Mouse (Mus musculus): ENCODE results near the gene Habp2.
A peak's percentile ranks its signal among the peaks of the same experiment; 100 is the strongest.

The Habp2 gene

DNA sequence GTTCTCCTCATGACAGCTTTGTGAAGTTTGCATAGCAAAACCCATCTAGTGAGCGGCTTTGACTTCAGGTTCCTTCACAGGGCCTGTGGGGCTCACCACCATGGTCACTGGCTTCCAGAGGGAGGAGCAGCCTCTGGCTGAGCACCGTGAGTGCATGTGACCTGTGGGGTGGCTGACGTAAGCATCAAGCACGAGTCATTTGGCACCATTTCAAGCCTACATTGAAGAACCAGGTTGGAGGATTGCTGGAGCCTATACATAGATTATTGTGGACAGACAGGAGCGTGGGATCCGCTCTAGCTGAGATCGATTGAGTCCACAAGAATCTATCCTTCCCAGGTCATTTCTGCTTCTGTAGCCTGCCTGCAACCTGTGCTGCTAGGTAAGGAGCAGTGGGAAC is at the start of gene Habp2:
Habp2 (plus strand) TSS at position 272 of the 400 bp plus-strand sequence.
- DNase-seq (ENCODE audit: low read depth) = no peak

GRCm38 (mm10) chr19:56238501-56238900 is 48.4 kb upstream of the Habp2 start:
- DNase-seq (ENCODE audit: low read depth) = no peak

- no peak for DNase-seq (ENCODE audit: low read depth)
Observed at GRCm38 (mm10) chr19:56245201-56245600, 41.7 kb upstream of the Habp2 start.

- DNase-seq (ENCODE audit: low read depth) = no peak
Observed at GRCm38 (mm10) chr19:56252815-56253214, 34.1 kb upstream of the Habp2 start.

- no peak for DNase-seq (ENCODE audit: low read depth)
Observed at GRCm38 (mm10) chr19:56253271-56253670, 33.7 kb upstream of the Habp2 start.

GRCm38 (mm10) chr19:56254751-56255150 is 32.2 kb upstream of the Habp2 start:
- no peak for DNase-seq (ENCODE audit: low read depth)

- DNase-seq (ENCODE audit: low read depth) = peak; percentile 38
Observed at GRCm38 (mm10) chr19:56255506-56255905, 31.4 kb upstream of the Habp2 start.

DNA sequence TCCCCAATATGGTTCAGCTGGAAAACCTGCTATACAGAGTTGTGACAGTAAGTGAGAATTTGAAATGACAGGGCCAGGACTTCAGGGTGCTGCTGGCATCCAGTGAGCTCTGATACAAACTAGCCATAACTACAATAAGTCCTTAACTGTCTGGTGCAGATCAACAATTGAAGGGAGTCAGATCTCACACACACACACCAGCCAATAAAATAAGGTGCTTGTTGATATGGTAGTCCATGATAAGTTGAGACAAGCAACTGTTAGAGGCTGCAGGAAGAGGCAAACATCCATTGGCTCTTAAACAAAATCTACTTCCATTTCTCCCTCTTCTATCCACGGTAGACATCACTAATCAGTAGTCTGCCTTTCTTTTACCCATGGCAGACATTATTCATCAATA is 30.7 kb upstream of the Habp2 start:
- no peak for DNase-seq (ENCODE audit: low read depth)

DNA sequence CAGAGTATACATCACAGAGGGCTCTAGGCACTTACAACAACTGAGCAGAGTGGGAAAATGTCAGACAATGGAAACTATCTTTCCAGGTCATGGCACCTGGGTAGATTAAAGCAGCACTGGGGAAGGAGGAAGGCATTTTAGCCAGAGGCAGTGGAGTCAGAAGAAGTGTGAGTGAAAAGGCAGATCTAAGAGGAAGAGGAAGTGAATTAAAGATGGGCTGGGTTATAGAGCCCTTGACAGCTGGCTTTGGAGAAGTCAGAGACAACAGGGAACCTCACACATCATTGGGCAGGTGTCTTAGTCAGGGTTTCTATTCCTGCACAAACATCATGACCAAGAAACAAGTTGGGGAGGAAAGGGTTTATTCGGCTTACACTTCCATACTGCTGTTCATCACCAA is 30.2 kb upstream of the Habp2 start:
- DNase-seq (ENCODE audit: low read depth) = no peak

GRCm38 (mm10) chr19:56263696-56264095 is 23.2 kb upstream of the Habp2 start:
- DNase-seq (ENCODE audit: low read depth) = no peak

GRCm38 (mm10) chr19:56264175-56264574 is 22.8 kb upstream of the Habp2 start:
- DNase-seq (ENCODE audit: low read depth) = no peak

DNA sequence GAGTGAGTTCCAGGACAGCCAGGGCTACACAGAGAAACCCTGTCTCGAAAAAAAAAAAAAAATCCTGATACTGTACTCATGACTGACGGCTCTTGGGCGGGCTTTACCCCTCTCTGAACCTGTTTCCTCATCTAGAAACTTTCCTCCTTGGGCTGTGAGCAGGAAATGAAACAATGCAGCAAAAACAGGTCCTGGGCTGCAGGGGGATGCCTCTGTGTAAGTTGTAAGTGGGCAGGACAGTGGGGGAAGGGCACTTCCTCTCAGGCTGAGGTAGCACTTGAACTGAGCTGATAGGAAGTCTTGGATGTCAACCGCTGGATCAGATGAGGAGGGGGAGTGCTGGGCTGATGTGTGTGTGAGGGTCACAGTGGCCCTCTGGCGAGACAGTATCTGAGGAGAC is 21.8 kb upstream of the Habp2 start:
- DNase-seq (ENCODE audit: low read depth) = peak; percentile 29

DNA sequence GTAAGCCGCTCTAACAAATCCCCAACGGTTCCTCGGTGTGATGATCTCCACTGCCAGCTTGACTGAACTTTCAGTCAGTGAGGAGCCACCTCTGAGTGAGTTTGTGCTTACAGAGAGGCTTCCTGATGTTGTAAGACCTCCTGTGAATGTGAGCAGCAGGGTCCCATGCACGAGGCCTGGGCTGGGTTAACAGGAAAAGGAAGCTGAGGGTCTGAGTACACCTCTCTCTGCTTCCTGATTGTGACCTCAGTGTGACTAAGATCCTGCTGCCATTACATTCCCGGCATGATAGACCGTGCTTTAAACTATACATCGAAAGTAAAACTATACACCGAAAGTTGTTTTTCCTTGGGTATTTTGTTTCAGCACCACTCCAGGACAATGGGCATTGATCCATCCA is 14.9 kb upstream of the Habp2 start:
- DNase-seq (ENCODE audit: low read depth) = no peak

GRCm38 (mm10) chr19:56277140-56277804 is 9.7 kb upstream of the Habp2 start:
- no peak for DNase-seq (ENCODE audit: low read depth)

DNA sequence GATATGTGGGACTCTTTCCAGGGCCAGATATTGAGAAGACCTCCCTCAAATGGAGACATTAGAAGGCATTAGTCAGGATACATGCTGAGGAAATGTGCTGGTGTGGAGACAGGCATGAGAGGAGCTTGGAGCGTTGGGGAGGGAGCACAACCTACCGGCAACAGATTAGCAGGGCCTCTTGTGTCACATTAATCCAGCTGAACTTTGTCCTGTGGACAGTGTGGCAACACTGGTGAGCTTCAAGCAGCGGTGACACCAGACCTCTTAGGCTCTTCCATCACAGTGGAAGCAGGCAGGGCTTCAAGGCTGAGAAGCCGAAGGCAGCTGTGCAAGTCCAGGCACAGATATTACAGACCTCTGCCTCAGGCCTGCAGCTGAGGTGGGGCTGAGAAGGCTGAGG is 9.0 kb upstream of the Habp2 start:
- no peak for DNase-seq (ENCODE audit: low read depth)

DNA sequence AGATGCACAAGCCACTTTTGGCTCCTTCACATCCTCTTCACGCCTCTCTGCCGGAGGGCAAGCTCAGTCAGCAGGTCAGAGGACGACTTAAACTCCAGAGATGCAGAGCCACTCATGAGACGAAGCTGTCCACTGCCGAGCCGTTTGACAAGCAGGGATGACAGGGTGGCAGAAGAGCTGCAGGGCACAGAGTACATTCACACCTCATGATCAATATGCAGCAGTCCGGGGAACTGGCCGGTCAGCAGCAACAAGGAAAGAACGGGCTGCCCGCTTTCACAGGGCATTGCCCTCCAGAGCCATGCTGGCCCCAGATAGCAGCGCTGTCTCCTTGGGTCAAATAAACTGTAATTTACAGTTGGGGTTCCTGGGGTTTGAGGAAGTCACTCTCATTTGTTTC is 8.6 kb upstream of the Habp2 start:
- DNase-seq (ENCODE audit: low read depth) = no peak

DNA sequence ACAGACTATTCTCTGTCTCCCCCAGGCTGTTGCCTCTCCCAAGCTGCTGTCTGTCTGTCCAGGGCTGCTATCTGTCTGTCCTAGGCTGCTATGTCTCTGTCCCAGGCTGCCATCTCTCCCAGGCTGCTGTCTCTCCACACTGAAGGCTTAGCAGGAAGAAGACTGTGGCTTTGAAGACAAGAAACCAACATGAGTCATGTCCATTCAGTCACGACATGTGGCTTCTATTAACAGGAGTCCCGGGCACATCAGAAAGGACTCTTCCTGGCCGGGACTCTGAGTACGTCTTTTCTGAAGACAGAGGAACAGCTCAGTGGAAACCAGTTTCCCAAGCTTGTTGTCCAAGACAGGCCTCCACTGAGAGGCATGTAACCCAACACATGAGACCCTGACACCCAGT is 1.7 kb upstream of the Habp2 start:
- DNase-seq (ENCODE audit: low read depth) = no peak

DNA sequence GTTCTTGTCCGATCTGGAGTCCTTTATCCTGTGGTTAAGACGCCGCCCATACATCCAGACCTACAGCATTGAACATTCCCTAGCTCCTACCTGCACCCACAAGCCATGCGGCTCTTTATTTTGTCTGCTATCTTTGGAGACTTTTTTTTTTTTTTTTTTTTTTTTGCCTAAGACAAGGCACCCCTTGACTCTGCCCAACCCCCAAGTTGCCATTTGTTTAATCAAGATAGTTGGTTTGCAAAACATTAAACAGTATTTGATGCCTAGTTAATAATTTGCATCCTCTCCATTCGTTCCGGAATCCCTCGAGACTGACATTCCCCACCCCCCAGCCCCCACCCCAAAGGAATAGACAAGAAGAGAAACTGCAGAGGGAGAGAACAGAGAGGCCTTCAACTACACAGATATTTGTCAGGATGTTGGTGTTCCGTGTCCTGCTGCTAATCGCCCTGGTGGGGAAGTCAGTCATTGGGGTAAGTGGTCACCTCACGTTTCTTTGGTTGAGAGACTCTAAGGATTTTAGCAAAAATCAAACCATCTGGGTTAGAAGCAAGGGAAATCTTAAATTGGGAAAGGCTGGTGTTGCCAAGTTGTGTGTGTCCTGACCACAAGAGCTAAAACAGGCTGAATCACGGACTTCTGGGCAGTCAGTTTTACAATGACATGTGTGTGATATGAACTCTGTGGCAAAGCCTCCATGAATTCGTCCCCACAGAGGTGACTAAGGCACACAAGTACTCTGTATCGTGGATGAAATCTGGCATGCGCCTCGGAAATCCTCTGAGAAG is 837 bp downstream of the Habp2 start:
- DNase-seq (ENCODE audit: low read depth) = no peak

- DNase-seq (ENCODE audit: low read depth) = no peak
Observed at GRCm38 (mm10) chr19:56288436-56288835, 1.5 kb downstream of the Habp2 start.

- DNase-seq (ENCODE audit: low read depth) = no peak
Observed at GRCm38 (mm10) chr19:56289642-56290041, 2.7 kb downstream of the Habp2 start.

DNA sequence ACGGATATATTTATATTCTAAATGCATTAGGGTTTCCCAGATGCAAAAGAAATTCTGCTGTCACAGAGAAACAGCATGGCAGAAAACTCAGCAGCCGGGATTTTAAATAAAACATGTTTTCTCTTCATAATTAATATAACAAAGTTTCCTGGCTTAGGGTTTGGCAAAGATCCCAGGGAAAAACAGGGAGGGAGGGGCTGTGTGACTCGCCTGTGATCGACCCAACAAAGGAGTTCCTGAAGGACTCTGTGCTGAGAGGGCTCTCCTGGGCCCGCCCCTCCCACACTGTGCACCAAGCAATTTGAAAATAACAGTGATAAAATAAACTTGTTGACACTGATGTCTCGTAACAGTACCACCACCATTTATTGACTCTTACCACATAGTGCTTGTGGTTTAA is 5.0 kb downstream of the Habp2 start:
- DNase-seq (ENCODE audit: low read depth) = no peak

DNA sequence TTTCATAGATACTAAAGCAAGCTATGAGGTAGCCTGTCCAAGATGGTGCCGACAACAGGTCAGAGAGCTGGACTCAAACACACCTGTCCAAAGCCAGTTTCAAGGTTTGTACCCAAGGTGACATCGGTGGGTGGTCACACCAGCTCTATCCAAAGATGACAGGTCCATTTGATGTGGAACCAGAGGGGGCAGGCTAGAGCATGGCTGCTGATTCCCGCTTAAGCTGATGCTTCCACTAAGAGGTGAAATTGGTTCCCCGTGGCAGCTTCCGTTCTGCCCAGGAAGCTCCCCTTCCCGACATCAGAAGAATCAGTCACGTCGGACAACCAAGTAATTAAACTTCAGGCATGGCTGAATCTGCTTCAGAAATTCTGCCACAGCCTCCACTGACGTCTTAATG is 5.4 kb downstream of the Habp2 start:
- DNase-seq (ENCODE audit: low read depth) = no peak

DNA sequence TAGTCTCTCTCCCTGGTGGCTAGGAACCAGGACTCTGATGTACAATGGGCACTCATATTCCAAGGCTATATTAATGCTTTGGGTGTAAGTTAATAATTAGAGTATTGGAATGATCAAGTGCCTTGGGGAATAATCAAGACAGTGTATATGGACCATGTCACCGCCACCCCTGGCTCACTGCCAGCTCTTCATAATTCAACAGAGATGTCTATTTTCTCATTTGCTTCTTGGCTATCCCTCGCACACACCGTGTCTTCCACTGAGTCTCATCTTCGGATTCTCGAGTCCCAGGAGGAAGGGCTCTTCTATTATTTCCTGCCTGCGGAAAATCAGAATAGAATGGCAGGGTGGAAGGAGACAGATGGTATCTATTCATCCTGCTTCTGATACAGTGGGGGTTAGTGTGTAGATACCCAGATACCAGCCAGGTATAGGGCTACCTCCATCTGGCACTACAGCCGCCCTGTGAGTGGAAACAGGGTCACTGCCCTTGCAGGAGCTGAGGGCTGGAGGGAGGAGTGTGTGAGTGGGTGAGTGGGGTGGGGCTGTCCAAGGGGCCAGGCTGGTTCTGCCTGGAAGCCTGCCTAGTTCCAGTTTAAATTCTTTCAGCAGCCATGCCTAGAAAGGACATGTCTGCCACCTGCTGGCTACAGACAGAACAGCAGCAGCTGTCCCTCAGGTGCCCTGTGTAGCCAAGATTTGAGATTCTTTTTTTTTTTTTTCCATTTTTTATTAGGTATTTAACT is 7.9 kb downstream of the Habp2 start:
- peak; percentile 25 for DNase-seq (ENCODE audit: low read depth)
